Mouse (Mus musculus): ENCODE measurements around the gene Ppp1r18. TPM values are rescaled to one million over a fixed set of nuclear protein-coding genes. Genes with fewer than 3 reads are reported as not detected.
"Not testable (repeated sequence)": the region's sequence is repeated elsewhere in the genome, so short reads cannot be mapped to it uniquely, and the experiment has no call there.

Ppp1r18 gene
- polyA plus RNA-seq, 1 experiment from 2014 or later: 18.4 TPM

DNA sequence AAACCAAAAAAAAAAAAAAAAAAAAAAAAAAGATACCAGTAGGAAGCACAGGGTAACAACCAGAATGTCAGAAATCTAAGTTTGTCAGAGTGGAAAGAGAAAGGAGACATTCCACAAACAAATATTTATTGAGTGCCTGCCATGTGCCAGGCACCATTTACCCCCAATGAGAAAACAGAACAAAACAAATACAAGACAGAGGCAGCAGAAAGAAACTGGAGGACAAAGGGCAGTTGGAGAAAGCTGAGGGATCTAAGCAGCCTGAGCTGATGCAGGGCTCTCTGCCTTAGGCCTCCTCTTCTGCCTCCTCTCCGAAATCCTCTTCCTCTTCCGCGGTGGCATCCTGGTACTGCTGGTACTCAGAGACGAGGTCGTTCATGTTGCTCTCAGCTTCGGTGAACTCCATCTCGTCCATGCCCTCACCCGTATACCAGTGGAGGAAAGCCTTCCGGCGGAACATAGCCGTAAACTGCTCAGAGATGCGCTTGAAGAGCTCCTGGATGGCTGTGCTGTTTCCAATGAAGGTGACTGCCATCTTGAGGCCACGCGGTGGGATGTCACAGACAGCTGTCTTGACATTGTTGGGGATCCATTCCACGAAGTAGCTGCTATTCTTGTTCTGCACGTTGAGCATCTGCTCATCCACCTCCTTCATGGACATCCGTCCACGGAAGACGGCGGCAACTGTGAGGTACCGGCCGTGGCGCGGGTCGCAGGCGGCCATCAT, 30.5 kb upstream of the Ppp1r18 start:
- ATAC-seq: no peak
- H3K4me1 ChIP-seq (ENCODE audit: control insufficient read depth, insufficient read depth, low read length): peaks cover 42% of the 10 kb centered on the region
- peaks cover 21% of the 10 kb centered on the region for H3K36me3 ChIP-seq (ENCODE audit: control insufficient read depth, insufficient read depth, low read length)
- peak overlapping the region; percentile 72 for H3K4me3 ChIP-seq (ENCODE audit: low read depth, low read length)
- H3K4me2 ChIP-seq (ENCODE audit: low read length): peak overlapping the region; percentile 81
- H3K9me3 ChIP-seq (replicated peaks; ENCODE audit: control insufficient read depth, low read length, poor library complexity, severe bottlenecking): no peaks in the 10 kb centered on the region
- WGBS: 78% methylated on average over 26 of the region's 26 CpGs
- peak overlapping the region; percentile 93 for H3K9ac ChIP-seq (ENCODE audit: low read depth, low read length)
- no peaks in the 10 kb centered on the region for H3K27me3 ChIP-seq (ENCODE audit: control insufficient read depth, insufficient read depth, low read depth, low read length)
- H3K27ac ChIP-seq (ENCODE audit: low read length): no peak overlapping the region; the same call in 1 of the 2 replicates

DNA sequence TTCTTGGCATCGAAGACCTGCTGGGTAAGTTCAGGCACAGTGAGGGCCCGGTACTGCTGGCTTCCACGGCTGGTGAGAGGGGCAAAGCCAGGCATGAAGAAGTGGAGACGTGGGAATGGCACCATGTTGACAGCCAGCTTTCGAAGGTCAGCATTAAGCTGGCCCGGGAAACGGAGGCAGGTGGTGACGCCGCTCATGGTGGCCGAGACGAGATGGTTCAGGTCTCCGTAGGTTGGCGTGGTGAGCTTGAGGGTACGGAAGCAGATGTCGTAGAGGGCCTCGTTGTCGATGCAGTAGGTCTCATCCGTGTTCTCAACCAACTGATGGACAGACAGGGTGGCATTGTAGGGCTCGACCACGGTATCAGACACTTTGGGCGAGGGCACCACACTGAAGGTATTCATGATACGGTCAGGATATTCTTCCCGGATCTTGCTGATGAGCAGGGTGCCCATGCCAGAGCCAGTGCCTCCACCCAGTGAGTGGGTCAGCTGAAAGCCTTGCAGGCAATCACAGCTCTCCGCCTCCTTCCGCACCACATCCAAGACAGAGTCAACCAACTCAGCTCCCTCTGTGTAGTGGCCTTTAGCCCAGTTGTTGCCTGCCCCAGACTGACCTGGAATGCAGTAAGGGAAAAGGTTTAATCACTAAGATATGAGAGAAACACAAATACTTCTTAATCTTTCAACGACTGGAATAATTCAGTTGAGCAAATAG, 29.8 kb upstream of the Ppp1r18 start:
- Histone ChIP-seq H3K27me3 (ENCODE audit: control insufficient read depth, insufficient read depth, low read depth, low read length) (no peaks in the 10 kb centered on the region), H3K36me3 (ENCODE audit: control insufficient read depth, insufficient read depth, low read length) (peaks cover 21% of the 10 kb centered on the region), H3K4me2 (ENCODE audit: low read length) (peak overlapping the region; percentile 81), H3K4me1 (ENCODE audit: control insufficient read depth, insufficient read depth, low read length) (peaks cover 41% of the 10 kb centered on the region), H3K27ac (ENCODE audit: low read length) (no peak overlapping the region; the same call in none of the 2 replicates), H3K9ac (ENCODE audit: low read depth, low read length) (peak overlapping the region; percentile 93), H3K4me3 (ENCODE audit: low read depth, low read length) (peak overlapping the region; percentile 72), H3K9me3 (replicated peaks; ENCODE audit: control insufficient read depth, low read length, poor library complexity, severe bottlenecking) (no peaks in the 10 kb centered on the region)
- WGBS: 74% methylated on average over 26 of the region's 26 CpGs
- ATAC-seq: no peak

DNA sequence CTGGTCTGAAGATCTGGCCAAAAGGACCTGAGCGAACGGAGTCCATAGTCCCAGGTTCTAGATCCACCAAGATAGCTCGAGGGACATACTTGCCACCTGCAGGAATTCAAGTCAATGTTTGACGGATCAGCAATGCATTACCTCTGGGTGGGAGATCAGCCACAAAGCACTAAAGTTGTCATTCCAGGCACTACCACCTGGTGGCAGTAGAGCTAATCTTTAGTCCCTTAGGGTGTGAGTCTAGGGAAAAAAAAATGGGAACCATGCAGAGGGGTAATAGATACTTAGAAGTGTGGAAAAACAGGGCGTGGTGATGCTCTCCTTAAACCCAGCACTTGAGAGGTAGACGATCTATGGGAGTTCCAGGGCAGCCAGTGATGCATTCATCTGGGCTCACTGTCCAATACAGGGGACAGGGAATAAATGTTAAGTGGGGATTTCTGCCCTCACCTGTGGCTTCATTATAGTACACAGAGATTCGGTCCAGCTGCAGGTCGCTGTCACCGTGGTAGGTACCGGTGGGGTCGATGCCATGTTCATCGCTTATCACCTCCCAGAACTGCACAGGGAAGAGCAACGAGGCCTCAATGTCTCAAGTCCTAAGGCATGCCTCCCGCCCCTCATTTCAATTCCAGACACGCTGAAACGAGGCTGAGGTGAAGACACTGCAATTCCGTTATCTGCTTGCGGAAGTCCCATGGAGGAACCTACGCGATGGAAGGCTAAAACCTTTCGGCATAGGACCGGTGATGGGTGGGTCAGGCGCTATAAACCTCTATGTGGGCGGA, 29.0 kb upstream of the Ppp1r18 start:
- Histone ChIP-seq H3K4me1 (ENCODE audit: control insufficient read depth, insufficient read depth, low read length) (peaks cover 41% of the 10 kb centered on the region), H3K27ac (ENCODE audit: low read length) (peak overlapping the region; percentile 97), H3K4me2 (ENCODE audit: low read length) (peak overlapping the region; percentile 81), H3K9ac (ENCODE audit: low read depth, low read length) (peak overlapping the region; percentile 93), H3K27me3 (ENCODE audit: control insufficient read depth, insufficient read depth, low read depth, low read length) (no peaks in the 10 kb centered on the region), H3K9me3 (replicated peaks; ENCODE audit: control insufficient read depth, low read length, poor library complexity, severe bottlenecking) (no peaks in the 10 kb centered on the region), H3K4me3 (ENCODE audit: low read depth, low read length) (peak overlapping the region; percentile 72), H3K36me3 (ENCODE audit: control insufficient read depth, insufficient read depth, low read length) (peaks cover 21% of the 10 kb centered on the region)
- ATAC-seq: 0 out of 2 replicates have a peak, but pooled peaks have one; percentile 3
- 8% methylated on average over 24 of the region's 24 CpGs for WGBS

GRCm38 (mm10) chr17:35836991-35837422, 28.4 kb upstream of the Ppp1r18 start:
- Histone ChIP-seq H3K4me1 (ENCODE audit: control insufficient read depth, insufficient read depth, low read length) (peaks cover 42% of the 10 kb centered on the region), H3K4me3 (ENCODE audit: low read depth, low read length) (peak overlapping the region; percentile 72), H3K36me3 (ENCODE audit: control insufficient read depth, insufficient read depth, low read length) (peaks cover 21% of the 10 kb centered on the region), H3K27me3 (ENCODE audit: control insufficient read depth, insufficient read depth, low read depth, low read length) (no peaks in the 10 kb centered on the region), H3K4me2 (ENCODE audit: low read length) (peak overlapping the region; percentile 81), H3K9me3 (replicated peaks; ENCODE audit: control insufficient read depth, low read length, poor library complexity, severe bottlenecking) (no peaks in the 10 kb centered on the region), H3K27ac (ENCODE audit: low read length) (peak overlapping the region; percentile 97), H3K9ac (ENCODE audit: low read depth, low read length) (peak overlapping the region; percentile 93)
- ATAC-seq: peak; percentile 12
- under 1% methylated on average over 24 of the region's 25 CpGs for WGBS

DNA sequence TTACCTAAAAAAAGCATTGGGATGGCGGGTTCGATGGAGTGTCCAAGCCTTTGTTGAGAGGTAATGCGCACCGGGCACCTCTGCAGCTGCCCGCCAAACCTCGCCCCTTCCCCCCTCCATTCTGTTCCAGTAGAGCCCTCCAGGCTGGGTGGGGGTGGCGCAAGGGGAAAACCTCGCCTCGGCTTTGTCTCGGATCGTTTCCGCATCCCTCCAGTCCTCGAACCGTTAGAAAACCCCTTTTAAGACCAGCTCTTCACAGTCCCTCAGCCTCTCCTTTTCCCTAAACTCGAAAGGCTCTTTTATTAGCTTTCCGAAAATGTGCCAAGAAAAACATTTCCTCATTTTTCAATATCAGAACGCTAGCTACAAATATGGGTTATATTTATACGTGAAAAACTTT, 27.9 kb upstream of the Ppp1r18 start:
- Histone ChIP-seq H3K9ac (ENCODE audit: low read depth, low read length) (peak overlapping the region; percentile 93), H3K27me3 (ENCODE audit: control insufficient read depth, insufficient read depth, low read depth, low read length) (no peaks in the 10 kb centered on the region), H3K4me1 (ENCODE audit: control insufficient read depth, insufficient read depth, low read length) (peaks cover 44% of the 10 kb centered on the region), H3K4me2 (ENCODE audit: low read length) (peak overlapping the region; percentile 81), H3K4me3 (ENCODE audit: low read depth, low read length) (peak overlapping the region; percentile 72), H3K27ac (ENCODE audit: low read length) (peak overlapping the region; percentile 97), H3K9me3 (replicated peaks; ENCODE audit: control insufficient read depth, low read length, poor library complexity, severe bottlenecking) (no peaks in the 10 kb centered on the region), H3K36me3 (ENCODE audit: control insufficient read depth, insufficient read depth, low read length) (peaks cover 19% of the 10 kb centered on the region)
- WGBS: under 1% methylated on average over 18 of the region's 18 CpGs
- ATAC-seq: no peak

- Histone ChIP-seq H3K4me3 (ENCODE audit: low read depth, low read length) (peak within 1 kb of the TSS; percentile 72), H3K27ac (ENCODE audit: low read length) (peak within 1 kb of the TSS; percentile 97), H3K9me3 (replicated peaks; ENCODE audit: control insufficient read depth, low read length, poor library complexity, severe bottlenecking) (no peaks in the 10 kb centered on the region), H3K9ac (ENCODE audit: low read depth, low read length) (peak within 1 kb of the TSS; percentile 93), H3K27me3 (ENCODE audit: control insufficient read depth, insufficient read depth, low read depth, low read length) (no peaks in the 10 kb centered on the region), H3K4me2 (ENCODE audit: low read length) (peak within 1 kb of the TSS; percentile 81), H3K36me3 (ENCODE audit: control insufficient read depth, insufficient read depth, low read length) (peaks cover 19% of the 10 kb centered on the region), H3K4me1 (ENCODE audit: control insufficient read depth, insufficient read depth, low read length) (peaks cover 40% of the 10 kb centered on the region)
- WGBS: under 1% methylated on average over 29 of the region's 29 CpGs
- ATAC-seq: peak; percentile 80
These were observed 27.3 kb upstream of the Ppp1r18 start, which contains the start of gene Tubb5 for GRCm38 (mm10) chr17:35838122-35838544. TSS of gene Tubb5 (minus strand) at chr17:35838306.

- no peak for ATAC-seq
- peak overlapping the region; percentile 62 for H3K4me2 ChIP-seq (ENCODE audit: low read length)
- H3K36me3 ChIP-seq (ENCODE audit: control insufficient read depth, insufficient read depth, low read length): peaks cover 19% of the 10 kb centered on the region
- peak overlapping the region; percentile 97 for H3K27ac ChIP-seq (ENCODE audit: low read length)
- H3K4me3 ChIP-seq (ENCODE audit: low read depth, low read length): peak overlapping the region; percentile 72
- H3K9ac ChIP-seq (ENCODE audit: low read depth, low read length): peak overlapping the region; percentile 93
- H3K4me1 ChIP-seq (ENCODE audit: control insufficient read depth, insufficient read depth, low read length): peaks cover 36% of the 10 kb centered on the region
- H3K9me3 ChIP-seq (replicated peaks; ENCODE audit: control insufficient read depth, low read length, poor library complexity, severe bottlenecking): no peaks in the 10 kb centered on the region
- 2% methylated on average over 5 of the region's 5 CpGs for WGBS
- no peaks in the 10 kb centered on the region for H3K27me3 ChIP-seq (ENCODE audit: control insufficient read depth, insufficient read depth, low read depth, low read length)
These were observed 26.8 kb upstream of the Ppp1r18 start for GRCm38 (mm10) chr17:35838570-35838969.

DNA sequence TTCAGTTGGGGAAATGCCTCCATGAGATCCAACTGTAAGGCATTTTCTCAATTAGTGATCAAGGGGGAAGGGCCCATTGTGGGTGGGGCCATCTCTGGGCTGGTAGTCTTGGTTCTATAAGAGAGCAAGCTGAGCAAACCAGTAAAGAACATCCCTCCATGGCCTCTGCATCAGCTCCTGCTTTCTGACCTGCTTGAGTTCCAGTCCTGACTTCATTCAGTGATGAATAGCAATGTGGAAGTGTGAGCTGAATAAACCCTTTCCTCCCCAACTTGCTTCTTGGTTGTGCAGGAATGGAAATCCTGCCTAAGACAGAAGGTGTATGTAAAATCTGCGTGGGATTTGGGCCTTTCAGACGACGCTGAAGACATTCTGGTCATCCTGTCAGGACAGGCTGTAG, 26.4 kb upstream of the Ppp1r18 start:
- Histone ChIP-seq H3K36me3 (ENCODE audit: control insufficient read depth, insufficient read depth, low read length) (peaks cover 17% of the 10 kb centered on the region), H3K4me1 (ENCODE audit: control insufficient read depth, insufficient read depth, low read length) (peaks cover 32% of the 10 kb centered on the region), H3K27ac (ENCODE audit: low read length) (peak overlapping the region; percentile 97), H3K9ac (ENCODE audit: low read depth, low read length) (peak overlapping the region; percentile 93), H3K4me3 (ENCODE audit: low read depth, low read length) (peak overlapping the region; percentile 72), H3K4me2 (ENCODE audit: low read length) (peak overlapping the region; percentile 62)
- not testable (repeated sequence) for H3K27me3 ChIP-seq (ENCODE audit: control insufficient read depth, insufficient read depth, low read depth, low read length); H3K9me3 ChIP-seq (replicated peaks; ENCODE audit: control insufficient read depth, low read length, poor library complexity, severe bottlenecking); ATAC-seq
- 56% methylated on average over 3 of the region's 3 CpGs for WGBS

Measured in midbrain, embryonic 16.5 days (tissue).